Mouse (Mus musculus) spleen, adult 12 weeks (tissue): ENCODE measurements around the gene Cfap97.
"Not testable (repeated sequence)": the region's sequence is repeated elsewhere in the genome, so short reads cannot be mapped to it uniquely, and the experiment has no call there.

Experiments
- DNase-seq: peaks from one replicate; pipeline ENCODE4 v3.0.0; 2022; ENCODE audit warnings: low spot score

Cfap97 gene

DNA sequence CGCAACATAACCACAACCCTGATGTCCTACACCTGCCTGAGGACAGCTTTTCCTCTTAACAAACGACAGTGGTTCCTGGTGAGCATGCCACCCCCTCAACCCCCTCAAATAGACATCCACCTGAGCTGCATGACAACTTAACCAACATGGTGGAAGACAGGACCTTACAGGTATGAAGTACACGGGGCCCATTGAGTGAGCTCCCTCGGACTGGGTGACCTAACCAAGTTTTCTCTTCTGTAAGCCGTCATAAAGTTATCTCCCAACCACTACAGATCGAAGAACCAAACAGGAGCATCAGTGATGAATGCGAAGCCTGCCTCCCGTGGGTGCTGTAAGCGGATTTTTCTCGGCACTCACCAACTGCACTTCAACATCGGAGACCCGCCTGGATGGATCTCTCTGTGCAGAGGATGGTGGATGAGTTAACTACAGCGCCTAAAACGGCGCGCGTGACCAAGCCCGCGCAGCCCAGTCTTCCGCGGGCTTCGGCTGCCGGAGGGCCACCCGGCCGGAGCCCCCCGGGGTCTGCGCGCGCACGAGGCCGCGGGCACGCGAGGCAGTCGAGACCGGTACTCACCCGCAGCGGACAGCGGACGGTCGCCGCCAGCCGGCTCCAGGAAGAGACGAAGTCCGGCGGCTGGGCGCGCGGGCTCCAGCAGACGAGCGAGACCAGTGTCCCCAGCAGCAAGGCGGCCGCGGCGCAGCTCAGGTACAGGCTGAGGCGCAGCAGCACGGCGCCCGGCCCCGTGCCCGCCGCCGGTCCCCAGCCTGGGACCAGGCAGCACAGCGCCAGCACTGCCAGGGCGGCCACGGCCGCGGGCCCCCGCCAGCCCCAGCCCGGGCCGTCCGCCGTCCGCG lies at the start of gene Cfap97:
Gene Cfap97, plus strand, starts transcription at position 570 of the 861 bp plus-strand sequence.
- DNase-seq = peak; percentile 21

GRCm38 (mm10) chr8:46103434-46103833 lies 48.1 kb upstream of the Cfap97 start:
- no peak for DNase-seq

GRCm38 (mm10) chr8:46107690-46108089 lies 43.9 kb upstream of the Cfap97 start:
- no peak for DNase-seq

GRCm38 (mm10) chr8:46113421-46114170 lies 38.0 kb upstream of the Cfap97 start:
- DNase-seq = not testable (repeated sequence)

GRCm38 (mm10) chr8:46117172-46117571 lies 34.4 kb upstream of the Cfap97 start:
- no peak for DNase-seq

DNA sequence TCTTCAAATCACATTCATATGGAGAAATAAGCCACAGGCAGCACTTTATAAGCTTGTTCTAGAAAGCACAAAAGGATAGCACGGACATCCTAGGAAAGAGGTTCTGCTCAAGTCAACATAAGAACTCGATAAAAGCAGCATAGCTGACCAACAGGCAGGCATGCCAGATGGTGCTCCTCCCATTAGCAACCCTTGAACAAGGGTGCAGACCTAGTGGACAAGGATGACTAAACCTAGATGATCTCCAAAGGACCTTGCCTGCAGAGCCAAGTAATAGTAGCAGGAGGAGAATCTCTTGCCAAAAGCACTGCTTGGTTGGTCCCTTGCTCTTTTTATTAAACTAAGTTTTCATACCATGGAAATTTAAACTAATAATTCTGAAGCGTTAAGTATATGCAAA lies 32.4 kb upstream of the Cfap97 start:
- DNase-seq = no peak

DNA sequence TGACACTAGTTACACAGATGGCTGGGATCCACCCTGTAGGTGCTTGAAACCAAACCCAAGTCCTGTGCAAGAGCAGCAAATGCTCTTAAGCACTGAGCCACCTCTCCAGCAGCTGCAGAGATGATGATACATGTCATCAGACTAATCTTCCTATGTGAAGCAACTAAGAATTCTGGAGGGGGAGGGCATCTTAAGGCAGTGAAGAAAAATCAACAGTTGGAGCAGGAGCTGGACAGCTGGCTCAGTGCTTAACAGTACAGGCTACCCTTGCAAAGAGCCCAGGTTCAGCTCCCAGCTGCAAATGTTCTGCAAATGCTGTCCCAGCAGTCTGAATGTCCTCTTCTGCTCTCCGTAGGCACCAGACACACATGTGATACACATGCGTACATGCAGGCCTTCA lies 29.1 kb upstream of the Cfap97 start:
- DNase-seq = no peak

- DNase-seq = no peak
Observed at GRCm38 (mm10) chr8:46130426-46130825, 21.1 kb upstream of the Cfap97 start.

GRCm38 (mm10) chr8:46135546-46135945 lies 16.0 kb upstream of the Cfap97 start:
- not testable (repeated sequence) for DNase-seq

GRCm38 (mm10) chr8:46137336-46137735 lies 14.2 kb upstream of the Cfap97 start:
- DNase-seq = no peak

- no peak for DNase-seq
Observed at GRCm38 (mm10) chr8:46137843-46138596, 13.6 kb upstream of the Cfap97 start.

DNA sequence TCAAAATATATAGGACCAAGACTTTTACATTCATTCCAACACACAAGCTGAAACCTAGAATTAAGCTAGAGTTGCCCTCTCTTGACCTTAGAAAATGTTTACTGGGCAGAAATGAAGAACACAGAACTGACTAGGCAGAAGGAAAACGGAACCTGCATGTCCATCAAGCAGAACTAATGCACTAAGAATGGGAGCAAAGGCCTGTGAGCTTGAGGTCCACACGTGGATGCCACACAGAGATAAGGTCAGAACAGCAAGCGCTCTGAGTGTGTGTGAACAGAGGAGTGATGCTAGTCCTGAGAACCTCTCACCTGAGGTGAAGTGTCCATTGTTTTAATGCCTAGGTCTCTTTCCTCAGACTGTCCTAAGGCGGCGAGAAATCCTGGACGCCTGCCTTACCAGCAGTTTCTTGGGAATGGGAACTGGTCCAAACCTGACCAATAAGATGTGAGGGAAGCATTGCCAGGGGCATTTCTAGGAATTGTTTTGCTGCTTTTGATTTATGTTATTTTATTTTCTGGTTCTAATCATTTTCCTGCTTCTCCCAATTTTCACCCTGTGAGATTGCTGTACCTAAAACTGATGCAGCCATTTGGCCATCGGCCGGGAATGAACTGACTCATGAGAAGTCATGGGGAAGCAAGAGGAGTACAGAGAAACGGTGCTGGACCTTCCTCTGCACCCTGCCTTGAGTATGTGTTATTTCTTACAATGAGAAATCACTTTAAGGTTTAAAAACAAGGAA lies 11.0 kb upstream of the Cfap97 start:
- DNase-seq = no peak

- no peak for DNase-seq
Observed at GRCm38 (mm10) chr8:46141688-46142087, 9.9 kb upstream of the Cfap97 start.

DNA sequence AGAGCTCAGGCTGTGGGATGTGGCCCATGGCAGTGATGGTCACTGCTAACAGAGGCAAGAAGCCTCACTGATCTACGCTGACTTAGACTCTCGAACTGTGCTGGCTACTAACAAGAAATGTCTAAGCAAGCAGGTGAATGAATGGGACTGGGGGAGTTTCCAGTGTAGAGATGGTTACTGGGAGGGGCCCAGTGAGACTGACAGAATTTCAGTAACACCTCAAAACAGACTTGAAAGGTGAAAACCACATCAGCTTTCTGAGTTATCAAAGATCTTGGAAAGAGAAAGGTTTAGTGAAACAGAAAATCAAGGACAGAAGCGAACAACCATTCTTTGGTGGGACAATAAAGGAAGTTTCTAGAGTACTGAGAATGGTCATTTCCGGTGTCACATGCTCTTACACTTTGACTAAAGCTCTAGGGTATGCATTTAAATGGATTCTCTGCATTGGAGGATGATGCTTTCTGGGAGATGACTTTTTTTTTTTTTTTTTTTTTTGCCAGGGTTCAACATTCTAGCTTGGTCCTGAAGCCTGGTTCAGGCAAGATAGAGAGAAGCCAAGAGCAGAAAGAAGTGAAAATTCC lies 9.0 kb upstream of the Cfap97 start:
- DNase-seq = no peak

GRCm38 (mm10) chr8:46143470-46143869 lies 8.1 kb upstream of the Cfap97 start:
- DNase-seq = no peak

DNA sequence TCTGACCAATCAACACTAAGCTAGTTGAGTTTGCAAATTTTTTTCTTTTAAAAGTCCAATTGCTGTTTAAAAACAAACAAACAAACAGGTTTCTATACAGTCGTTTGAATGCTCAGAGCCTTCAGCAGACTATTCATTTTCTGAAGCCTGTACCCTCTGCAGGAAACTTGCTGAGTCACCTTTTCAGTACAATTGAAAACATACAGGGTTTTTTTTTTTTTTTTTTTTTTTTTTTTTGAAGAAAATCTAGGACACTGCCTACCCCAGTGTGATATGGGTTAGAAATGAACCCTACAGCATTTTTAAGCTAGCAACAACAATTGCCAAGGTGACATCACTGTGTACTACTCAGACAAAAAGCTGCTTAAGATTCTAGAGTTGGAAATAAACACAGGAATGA lies 7.6 kb upstream of the Cfap97 start:
- no peak for DNase-seq

GRCm38 (mm10) chr8:46146173-46146572 lies 5.4 kb upstream of the Cfap97 start:
- DNase-seq = no peak

DNA sequence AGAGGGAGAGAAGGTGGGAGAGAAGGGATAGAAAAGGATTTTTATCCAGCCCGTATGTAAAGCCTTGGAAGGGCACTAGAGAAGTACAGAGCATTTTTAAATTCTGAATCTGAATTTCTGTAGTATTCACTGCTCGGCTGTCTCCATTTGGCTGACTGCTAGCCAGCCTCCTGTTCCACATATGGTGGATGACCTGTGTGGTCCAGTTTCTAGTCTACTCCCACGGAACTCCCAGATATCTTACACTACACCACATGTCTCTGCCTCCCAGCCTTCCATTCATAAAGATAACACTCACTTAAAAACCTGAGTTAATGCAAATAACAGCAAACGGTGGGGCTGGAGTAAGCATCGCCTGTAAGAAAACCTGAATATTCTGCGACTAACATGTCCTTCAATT lies 2.3 kb upstream of the Cfap97 start:
- no peak for DNase-seq

GRCm38 (mm10) chr8:46149782-46150181 lies 1.8 kb upstream of the Cfap97 start:
- DNase-seq = no peak

DNA sequence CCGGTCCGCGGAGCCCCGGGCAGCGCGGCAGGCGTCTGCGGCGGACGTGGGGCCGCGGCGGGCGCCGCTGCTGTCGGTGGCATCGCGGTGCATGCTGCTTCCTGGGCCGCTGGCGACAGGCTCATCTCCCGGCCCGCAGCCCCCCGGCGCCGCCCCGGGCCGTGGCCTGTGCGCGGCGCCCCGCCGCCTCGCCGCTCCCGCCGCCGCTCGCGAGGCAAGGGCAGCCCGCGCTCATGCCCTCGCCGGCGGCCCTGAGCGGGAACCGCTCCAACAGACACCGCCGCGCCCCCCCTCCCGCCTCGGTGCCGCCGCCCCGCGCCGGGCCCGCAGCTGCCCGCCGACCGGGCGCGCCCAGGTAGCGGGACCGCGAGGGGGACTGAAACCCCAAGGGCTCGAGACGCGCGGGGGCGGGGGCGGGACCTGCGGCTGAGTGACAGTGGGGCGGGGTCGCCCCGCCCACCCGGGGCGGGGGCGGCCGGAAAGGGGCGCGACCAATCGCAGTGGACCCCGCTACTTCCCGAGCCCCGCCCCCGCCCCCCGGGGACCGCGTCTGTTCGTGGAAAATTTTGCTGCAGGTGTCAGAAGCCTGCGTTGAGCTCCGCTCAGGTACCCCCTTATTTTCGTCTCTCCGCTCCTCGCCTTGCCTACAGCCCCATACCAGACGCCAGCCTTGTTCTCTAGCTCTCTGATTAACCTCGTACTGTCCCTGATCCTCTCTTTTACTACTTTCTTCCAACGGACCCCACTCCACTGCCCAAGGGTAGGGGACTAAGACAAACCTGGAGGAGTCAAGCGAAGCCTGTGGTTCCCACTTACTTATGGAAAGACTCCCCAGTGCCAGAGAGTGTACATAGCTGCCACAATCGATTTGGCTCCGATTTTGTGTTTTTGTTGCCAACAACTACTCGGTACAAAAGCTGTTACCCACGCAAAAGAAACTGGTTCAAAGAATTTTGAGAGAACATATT lies 777 bp downstream of the Cfap97 start, which contains the start of gene Snx25:
Gene Snx25, minus strand, starts transcription at position 96 of the 968 bp plus-strand sequence.
- peak; percentile 82 for DNase-seq
